Mouse (Mus musculus) spleen, adult 12 weeks (tissue): ENCODE data around the gene Macrod2.

Experiments
- DNase-seq: peaks from one replicate; pipeline ENCODE4 v3.0.0; 2022; ENCODE audit warnings: low spot score

Macrod2 gene

DNA sequence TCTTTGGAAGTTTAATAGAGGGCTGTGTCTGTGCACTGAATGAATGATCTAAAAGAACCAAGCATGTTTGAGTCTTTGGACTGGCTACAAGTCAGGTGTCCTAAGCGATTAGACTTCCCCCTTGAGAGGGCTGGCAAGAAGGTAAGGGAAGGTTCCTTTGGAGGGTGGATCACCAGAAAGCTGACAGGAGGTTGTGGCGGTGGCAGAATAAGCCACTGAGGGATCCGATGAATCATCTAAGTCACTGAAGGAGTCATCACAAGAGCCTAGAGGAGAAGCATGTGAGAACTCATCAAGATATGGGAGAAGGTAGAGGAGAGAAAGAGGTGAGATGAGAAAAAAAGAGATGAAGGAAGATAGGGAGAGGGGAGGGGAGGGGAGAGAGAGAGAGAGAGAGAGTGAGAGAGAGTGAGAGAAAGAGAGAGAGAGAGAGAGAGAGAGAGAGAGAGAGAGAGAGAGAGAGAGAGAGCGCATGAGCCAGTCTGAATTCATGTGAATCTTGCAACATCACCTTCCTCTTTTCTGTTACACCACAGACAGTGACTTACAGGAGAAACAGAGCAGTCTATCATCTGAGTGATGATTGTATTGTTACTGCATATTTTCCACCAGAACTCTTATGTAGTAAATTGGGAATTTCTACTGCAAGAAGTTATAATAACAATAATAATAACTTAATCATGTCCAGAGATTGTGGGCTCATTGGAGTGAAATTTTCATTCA, 398.9 kb downstream of the Macrod2 start:
- DNase-seq, result no peak

GRCm38 (mm10) chr2:140811693-140812092, 416.6 kb downstream of the Macrod2 start:
- no peak for DNase-seq

DNA sequence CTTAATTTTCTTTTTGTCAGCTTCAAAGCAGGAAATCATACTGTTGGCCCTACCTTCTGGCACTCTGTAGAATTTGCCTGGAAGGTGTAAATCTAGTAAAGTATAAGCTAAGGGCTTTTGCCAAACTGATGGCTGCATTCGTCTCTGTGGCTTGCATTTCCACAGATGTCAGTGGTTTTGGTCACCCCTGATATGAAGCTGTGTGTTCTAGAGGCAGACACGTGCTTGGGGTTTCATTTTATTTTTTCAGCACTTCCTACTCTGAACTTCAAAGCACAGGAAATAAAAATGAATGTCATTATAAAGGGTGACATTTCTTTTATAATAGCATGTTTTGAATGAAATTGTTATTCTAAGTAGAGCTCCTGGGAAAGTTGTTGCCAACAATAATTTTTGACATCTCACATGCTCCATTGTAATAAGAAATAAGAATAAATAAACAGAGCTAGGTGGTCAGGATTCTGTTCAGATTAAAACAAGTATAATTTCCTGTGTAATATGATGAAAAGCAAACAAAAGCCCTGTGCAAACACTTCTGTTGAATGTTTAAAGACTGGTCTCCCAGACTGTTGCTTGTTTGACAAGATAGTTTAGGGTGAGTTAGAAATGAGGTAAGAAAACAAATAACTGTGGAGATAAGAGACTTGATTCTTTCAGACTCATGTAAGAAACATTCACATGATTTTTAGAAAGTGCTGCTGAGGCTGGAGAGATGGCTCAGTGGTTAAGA, 424.4 kb downstream of the Macrod2 start:
- no peak for DNase-seq

- no peak for DNase-seq
Observed at GRCm38 (mm10) chr2:140822378-140822777, 427.3 kb downstream of the Macrod2 start.

DNA sequence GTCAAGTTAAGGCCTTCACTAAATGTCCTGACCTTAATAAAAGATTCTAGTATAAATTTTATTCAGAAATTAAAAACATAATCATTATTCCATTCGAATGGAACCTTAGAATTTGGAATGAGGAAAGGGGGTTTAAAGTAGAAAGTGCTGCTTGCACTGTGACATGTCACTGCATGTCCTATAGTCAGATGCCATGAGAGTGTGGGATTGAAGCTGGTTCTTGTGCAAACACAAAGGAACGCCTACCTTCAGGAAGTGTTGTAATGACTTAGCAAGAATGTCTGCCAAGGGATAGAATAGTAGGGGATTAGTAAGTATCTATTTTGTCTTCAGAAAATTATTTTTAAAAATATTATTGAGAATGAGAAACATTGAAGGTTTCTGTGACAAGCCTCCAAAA, 431.1 kb downstream of the Macrod2 start:
- no peak for DNase-seq

GRCm38 (mm10) chr2:140828859-140829258, 433.8 kb downstream of the Macrod2 start:
- no peak for DNase-seq

DNA sequence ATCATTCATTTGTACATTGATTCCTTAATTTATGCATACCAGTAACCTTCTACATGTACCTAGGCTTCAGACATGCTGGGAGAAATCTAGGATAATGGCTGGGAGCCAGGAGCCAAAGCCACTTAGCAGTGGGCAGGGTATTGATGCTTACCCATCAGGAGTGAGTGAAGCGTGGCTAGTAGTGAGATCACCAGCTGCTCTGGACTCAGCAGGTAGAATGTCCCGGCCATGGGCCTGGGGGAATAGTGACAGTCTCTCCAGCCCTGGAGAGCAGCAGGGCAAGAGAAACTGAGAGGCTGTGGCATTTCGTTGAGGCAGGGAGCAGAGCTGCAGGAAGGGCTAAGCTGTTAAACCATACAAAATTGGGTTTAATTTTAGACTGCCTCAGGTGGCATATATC, 435.0 kb downstream of the Macrod2 start:
- no peak for DNase-seq

GRCm38 (mm10) chr2:140839371-140839770, 444.3 kb downstream of the Macrod2 start:
- no peak for DNase-seq

DNA sequence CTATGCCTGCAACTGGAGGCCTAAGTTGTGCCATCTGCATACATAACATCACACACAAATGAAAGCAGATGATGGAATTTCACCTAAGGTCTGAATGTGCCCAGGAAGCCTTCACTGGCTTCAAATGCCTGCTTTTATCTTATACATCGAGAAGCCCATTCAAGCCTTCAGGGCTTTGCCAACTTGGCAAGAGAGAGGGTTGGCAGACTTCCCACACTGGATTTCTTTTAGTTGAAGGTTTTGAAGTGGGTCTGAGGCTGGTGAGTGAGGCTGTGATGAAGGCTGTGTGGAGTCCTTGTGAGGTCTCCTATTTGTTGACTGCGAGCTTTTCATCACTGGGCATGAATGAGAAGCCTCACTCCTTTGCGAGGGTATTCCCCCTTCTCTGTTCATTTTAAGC, 444.8 kb downstream of the Macrod2 start:
- DNase-seq, result no peak

DNA sequence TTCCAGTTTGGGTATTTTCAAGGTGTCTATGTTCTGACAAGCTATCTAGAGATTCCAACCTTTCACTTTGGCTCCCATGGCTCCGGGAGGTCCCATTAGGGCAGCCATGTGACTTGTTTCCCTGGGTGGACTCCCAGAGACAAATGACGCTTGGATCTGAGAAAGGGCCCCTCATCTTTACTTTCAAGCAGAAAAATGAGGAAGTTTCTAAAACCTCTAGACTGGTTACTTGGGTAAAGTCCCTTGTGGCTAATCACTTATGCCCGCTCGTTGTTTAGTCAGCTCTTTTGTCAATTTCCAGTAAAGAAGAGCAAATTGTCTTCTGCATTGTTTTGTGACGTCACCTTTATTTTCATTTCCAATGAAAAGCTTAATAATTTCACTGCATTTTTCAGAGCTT, 448.9 kb downstream of the Macrod2 start:
- DNase-seq, result no peak

GRCm38 (mm10) chr2:140847817-140848428, 452.8 kb downstream of the Macrod2 start:
- no peak for DNase-seq

DNA sequence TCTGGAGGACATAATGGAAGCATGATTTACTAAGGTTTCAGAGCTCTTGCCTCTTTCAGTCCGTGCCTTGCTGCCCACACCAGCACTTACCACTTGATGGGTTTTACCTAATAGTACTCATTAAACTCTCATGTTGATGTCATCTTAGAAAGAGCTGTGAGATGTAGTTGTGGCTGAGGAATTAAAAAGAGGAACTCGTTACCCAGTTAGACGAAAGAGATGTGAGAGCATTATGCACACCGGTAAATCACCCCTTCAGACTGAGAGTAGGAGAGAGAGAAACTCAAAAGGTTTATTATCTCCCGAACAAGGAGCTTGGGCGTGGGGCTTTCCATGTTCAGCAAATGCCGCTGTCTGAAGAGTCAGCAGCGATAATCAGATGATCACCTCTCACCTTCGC, 458.4 kb downstream of the Macrod2 start:
- DNase-seq, result no peak

DNA sequence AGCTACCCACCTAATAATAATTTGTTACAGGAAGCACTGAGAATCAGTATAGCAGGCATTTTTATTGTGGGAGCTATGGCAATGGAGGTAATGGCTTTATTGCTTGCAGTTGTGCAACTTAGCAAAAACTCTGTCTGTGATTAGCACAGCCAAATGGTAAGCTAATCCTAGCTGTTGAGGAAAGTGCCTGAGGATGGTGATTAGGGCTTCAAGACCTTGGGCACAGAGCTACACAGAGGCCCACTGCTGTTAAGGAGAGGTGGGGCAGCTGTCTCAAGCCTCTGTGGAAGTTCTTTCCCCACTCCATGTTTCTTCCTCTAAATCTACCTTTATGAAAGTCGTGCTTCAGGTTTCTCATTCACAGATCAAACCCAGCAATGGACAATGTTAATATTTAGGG, 466.2 kb downstream of the Macrod2 start:
- DNase-seq, result no peak

DNA sequence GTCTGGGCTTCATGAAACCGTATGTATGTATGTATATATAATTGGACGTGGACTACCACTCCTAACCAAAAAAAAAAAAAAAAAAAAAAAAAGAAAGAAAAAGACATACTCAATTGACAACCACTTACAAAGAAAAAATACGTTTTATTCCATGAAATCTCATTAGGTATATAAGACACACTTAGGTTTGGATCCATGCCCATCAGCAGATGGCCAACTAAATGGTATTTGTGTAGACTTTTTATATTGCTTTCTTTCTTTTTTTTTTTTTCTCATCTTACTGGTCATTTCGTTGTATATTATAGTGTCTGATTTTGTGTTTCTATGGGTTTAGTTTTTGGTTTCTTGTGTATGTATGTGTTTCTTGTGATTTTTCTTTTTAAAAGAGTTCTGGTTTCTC, 467.6 kb downstream of the Macrod2 start:
- DNase-seq, result no peak

DNA sequence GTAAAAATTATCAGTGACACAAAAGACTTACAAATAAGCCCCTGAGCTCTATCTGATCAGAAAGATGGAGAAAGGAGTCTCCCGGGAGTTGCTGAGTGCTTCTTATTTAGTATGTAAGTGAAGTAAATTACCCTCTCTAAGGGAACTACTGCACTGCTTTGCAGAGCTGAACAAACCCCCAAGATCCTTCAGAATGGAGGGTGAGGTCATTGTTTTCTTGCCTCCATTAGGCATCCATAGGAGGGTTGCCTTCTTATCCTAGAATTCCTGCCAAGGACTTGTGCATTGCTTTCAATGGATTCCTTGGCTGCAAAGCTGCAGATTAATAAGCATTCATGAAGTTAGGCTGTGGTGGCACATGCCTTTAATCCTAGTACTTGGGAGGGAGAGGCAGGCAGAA, 470.5 kb downstream of the Macrod2 start:
- DNase-seq, result no peak

GRCm38 (mm10) chr2:140867116-140867515, 472.0 kb downstream of the Macrod2 start:
- no peak for DNase-seq

GRCm38 (mm10) chr2:140885176-140885575, 490.1 kb downstream of the Macrod2 start:
- no peak for DNase-seq

GRCm38 (mm10) chr2:140890683-140891082, 495.6 kb downstream of the Macrod2 start:
- DNase-seq, result no peak

DNA sequence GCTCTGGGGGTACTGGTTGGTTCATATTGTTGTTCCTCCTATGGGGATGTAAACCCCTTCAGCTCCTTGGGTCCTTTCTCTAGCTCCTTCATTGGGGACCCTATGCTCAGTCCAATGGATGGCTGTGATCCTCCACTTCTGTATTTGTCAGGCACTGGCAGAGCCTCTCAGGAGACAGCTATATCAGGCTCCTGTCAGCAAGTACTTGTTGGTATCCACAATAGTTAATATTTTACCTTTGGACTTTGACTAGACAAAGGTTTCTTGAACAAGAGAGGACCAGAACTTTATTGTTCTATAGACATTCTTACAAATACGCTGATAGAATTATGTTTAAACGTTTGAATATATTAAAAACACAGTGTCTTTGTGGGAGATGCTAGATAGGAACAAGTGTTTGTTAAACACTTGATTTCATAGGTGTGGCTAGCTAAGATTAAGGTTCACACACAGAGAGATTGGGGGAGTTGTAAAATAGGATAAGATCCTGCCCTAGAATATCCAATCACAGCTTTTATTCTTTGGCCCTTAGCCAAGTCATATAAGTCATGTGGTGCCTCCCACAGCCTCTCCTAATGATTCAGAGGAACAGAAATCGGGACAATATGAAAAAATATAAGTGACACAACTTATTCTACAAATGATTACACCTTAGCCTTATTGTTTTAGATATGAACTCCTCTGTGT, 501.4 kb downstream of the Macrod2 start:
- no peak for DNase-seq

DNA sequence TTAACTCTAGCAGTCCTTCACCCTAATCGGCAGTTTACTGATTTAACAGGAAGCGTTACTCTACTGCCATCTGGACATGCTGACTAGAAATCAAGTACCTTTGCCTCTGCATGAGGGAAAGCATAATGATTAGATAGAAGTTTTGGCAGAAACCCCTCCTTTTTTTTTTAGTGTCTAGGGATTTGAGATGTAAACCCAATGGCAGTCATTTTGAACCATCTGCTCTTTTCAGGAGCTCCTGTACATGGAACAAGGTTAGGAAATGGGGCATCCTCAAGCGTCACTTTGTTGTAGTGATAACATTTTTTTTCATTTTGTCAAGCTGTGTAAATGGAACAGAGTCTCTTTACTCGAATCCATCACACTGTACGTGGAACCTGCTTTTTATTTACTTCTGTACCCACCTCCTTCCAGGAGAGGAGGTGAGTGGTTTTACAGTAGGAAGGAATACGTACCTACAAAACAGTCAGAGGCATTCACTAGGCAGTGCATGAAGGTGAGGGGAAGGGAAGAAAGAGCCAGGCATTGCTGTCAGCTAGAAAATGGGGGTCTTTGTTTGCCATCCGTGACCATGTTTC, 503.4 kb downstream of the Macrod2 start:
- no peak for DNase-seq

DNA sequence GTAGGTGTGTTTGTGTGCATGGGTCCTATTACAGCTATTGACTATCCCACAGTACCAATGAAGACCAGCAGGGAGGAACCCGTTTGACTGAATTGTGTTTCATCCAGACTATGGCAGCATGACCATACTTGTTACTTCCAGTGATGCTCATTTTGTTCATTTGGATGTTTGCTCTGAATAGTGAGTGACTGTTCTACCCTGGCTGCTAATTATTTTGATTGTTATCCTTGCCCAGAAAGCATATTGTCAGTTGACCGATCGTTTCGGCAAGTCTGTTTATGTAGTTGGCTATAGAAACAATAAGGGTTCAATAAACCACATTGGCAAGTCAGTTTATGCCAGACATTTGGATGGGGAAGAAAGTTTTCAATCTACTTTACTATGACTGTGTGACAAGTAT, 510.2 kb downstream of the Macrod2 start:
- no peak for DNase-seq

DNA sequence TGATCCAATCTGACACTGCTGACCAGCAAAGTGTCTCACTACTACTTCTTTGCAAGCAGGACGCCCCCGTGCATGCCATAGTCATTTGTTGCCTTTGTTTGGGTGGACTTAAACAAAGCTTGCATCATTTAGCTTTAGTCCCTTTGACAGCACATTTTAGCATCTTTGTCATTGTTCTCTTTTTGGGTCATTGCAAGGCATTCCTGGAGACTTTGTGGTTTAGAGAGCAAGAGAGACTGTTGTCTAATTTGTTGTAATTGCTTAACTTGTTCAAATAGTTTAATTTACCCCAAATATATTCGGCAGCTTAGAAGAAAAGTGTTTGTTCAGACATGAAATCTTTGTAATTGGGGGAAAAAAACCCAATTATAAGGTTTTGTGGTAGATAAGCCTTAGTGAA, 511.0 kb downstream of the Macrod2 start:
- DNase-seq, result no peak
